Mouse (Mus musculus) heart, postnatal 25 days (tissue): ENCODE measurements around the gene Slc16a9. TPM values are rescaled to one million over a fixed set of nuclear protein-coding genes. Genes with fewer than 3 reads are reported as not detected.

ENCODE experiments used
- DNase-seq: peaks from one replicate; pipeline ENCODE4 v3.0.0; 2022; ENCODE audit warnings: low spot score
- intact Hi-C: fragments of 180-260 bp; cut with DNase I; formaldehyde crosslinking; loops from one replicate; pipeline ENCODE4 v1.15.1; 2025
- total RNA-seq, 2 experiments: library from RNA; stranded (reverse); gene quantifications; 2 replicates each; pipeline ENCODE4 v1.2.3; 2021

Gene Slc16a9
- total RNA-seq, 2 experiments from 2014 or later, result 3.3 to 3.6 TPM

GRCm38 (mm10) chr10:70292014-70292413 lies 47.1 kb downstream of the Slc16a9 start:
- no peak for DNase-seq
- intact Hi-C loops, result loop anchor here (10.0 kb wide), 1 partner anchor 637 kb away; no protein-coding TSS in a partner anchor

- no peak for DNase-seq
- intact Hi-C loops, result loop anchor here (10.0 kb wide), 1 partner anchor 639 kb away; no protein-coding TSS in a partner anchor
Measured at GRCm38 (mm10) chr10:70294094-70294493, 49.2 kb downstream of the Slc16a9 start.

- DNase-seq, result peak; percentile 34
- intact Hi-C loops, result loop anchor here (2.0 to 10.0 kb wide), 7 partner anchors 49 to 642 kb away; partner anchors contain the start of gene Slc16a9
Measured at GRCm38 (mm10) chr10:70296531-70297366, 51.8 kb downstream of the Slc16a9 start.

- DNase-seq, result no peak
- intact Hi-C loops, result loop anchor here (5.0 to 10.0 kb wide), 3 partner anchors 52 to 644 kb away; partner anchors contain the start of gene Slc16a9
Measured at GRCm38 (mm10) chr10:70299118-70299517, 54.2 kb downstream of the Slc16a9 start.

DNA sequence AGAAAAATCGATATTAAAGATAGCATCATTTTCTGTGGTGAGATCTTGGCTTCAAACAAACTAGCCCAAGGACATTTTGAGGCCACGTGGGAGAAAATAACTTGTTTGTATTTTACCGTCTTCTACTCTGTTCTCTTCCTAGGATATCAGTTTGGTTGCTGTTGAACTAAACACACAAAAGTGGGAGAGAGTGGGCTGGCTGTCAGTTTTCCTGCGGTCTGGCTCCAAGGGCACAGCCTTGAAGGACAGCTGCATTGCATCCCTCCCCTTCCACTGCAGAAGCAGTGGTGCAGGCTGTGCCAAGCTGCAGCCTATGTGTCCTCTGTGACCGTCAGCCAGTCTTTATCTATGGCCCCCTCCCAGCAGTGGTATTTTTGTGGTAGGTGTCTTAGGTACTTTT lies 54.8 kb downstream of the Slc16a9 start:
- no peak for DNase-seq
- intact Hi-C loops, result loop anchor here (5.0 to 10.0 kb wide), 3 partner anchors 52 to 645 kb away; partner anchors contain the start of gene Slc16a9

- DNase-seq, result no peak
- intact Hi-C loops, result no loop called here
Measured at GRCm38 (mm10) chr10:70301190-70301589, 56.3 kb downstream of the Slc16a9 start.

GRCm38 (mm10) chr10:70303203-70303602 lies 58.3 kb downstream of the Slc16a9 start:
- DNase-seq, result no peak
- intact Hi-C loops, result no loop called here

GRCm38 (mm10) chr10:70305683-70306082 lies 60.8 kb downstream of the Slc16a9 start:
- intact Hi-C loops, result no loop called here

GRCm38 (mm10) chr10:70309416-70309815 lies 64.5 kb downstream of the Slc16a9 start:
- no peak for DNase-seq
- intact Hi-C loops, result no loop called here

More at GRCm38 (mm10) chr10:70305683-70306082, 60.8 kb downstream of the Slc16a9 start:
- DNase-seq, result no peak

- DNase-seq, result no peak
- intact Hi-C loops, result no loop called here
Measured at GRCm38 (mm10) chr10:70310646-70311045, 65.7 kb downstream of the Slc16a9 start.

GRCm38 (mm10) chr10:70315895-70316294 lies 71.0 kb downstream of the Slc16a9 start:
- intact Hi-C loops, result loop anchor here (5.0 kb wide), 4 partner anchors 191 to 901 kb away; no protein-coding TSS in a partner anchor

GRCm38 (mm10) chr10:70316856-70317255 lies 72.0 kb downstream of the Slc16a9 start:
- intact Hi-C loops, result loop anchor here (5.0 kb wide), 4 partner anchors 190 to 900 kb away; no protein-coding TSS in a partner anchor
- no peak for DNase-seq

More at GRCm38 (mm10) chr10:70315895-70316294, 71.0 kb downstream of the Slc16a9 start:
- no peak for DNase-seq

- DNase-seq, result no peak
- intact Hi-C loops, result loop anchor here (5.0 kb wide), 4 partner anchors 190 to 900 kb away; no protein-coding TSS in a partner anchor
Measured at GRCm38 (mm10) chr10:70317394-70317965, 72.6 kb downstream of the Slc16a9 start.

DNA sequence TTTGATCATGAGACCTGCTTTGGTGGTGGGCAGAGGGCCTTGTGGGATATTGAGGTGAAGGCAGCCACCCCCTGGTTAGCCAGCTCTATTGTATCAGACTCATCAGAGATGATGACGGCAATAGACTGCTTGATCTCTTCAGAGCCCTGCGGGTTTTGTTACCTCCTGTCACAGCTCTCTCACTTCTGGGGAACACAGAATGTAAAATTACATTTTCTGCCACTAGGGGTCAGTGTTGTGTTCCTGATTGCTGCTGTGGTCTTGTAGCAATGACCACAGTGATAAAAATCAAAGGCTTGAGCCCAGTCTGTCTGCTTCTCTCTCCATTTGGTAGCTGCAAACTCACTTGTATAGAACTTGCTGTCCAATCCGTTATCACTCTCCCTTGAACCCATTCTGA lies 73.7 kb downstream of the Slc16a9 start:
- no peak for DNase-seq
- intact Hi-C loops, result loop anchor here (1.0 to 5.0 kb wide), 5 partner anchors 189 to 899 kb away; no protein-coding TSS in a partner anchor

DNA sequence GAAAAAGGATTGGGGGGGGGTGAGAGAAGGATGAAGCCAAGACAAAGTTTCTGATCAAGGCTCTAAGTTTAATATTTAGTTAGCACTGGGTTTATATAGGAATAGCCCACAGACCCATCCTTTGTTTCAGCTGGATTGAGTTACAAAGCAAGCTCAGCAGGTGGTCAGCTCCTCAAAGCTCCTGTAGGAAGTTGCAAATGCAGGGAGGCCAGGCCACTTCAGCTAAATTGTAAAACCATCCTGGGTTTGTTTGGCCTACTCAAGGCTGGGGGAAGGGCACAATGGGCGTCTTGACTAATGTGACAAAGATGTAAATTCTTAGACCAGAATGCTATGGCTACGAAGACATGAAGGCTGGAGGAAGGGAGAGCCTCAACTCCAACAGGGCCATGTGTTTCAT lies 80.6 kb downstream of the Slc16a9 start:
- no peak for DNase-seq
- intact Hi-C loops, result no loop called here

DNA sequence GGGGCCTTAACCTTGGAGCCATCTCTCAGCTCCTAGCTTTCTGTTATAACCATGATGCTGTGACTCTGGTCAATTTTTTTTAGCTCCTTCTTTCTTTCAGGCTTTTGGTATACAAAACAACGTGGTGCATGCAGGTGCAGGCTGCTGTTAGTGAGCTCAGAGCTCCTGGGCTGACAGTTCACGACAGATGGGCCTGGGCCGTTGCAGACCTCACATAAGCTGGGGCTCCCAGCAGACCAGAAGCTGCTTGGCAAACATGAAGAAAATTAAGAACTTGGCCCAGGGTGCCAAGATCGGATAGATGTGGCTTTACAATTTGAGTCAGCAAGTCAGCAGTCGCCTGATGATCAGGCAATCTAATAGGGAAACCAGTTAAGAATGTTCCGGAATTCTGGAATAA lies 82.4 kb downstream of the Slc16a9 start:
- intact Hi-C loops, result no loop called here
- DNase-seq, result no peak

DNA sequence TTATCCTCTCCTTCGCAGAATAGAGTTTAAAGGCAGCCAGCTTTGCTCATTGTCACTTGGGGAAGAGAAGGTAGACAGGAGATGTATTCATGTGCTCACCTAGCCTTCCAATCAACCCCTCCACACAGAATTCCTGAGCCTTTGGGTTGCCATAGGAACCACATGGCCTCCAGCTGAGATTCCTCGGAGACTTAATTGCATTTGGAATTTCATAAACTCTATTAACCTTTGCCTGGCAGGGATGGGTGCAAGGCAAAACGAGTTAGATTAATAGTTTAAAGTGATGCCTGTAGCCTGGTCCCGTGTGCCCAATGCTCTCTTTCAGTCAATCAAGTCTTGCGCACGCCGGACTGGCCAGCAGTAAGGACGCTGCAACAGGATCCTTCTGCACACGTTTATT lies 83.2 kb downstream of the Slc16a9 start:
- no peak for DNase-seq
- intact Hi-C loops, result no loop called here
